Mouse (Mus musculus) lung, postnatal 0 days (tissue): ENCODE measurements around the gene Gigyf2. TPM values are rescaled to one million over a fixed set of nuclear protein-coding genes. Genes with fewer than 3 reads are reported as not detected.

Experiments
- ATAC-seq: fragments of 200-750 bp; cut with Nextera tagmentation; 2 replicates; pipeline ENCODE4 v1.8.0; 2017; ENCODE audit warnings: moderate library complexity
- DNase-seq: peaks from one replicate; pipeline ENCODE4 v3.0.0-alpha.2; 2016; ENCODE audit warnings: low spot score
- H3K27ac ChIP-seq: fragments of 300-500 bp; sonication (generic); 2 replicates; pipeline ENCODE4 v1.5.1; 2014; ENCODE audit warnings: antibody characterized with exemption, mild to moderate bottlenecking, low read length, mixed read lengths
- H3K27me3 ChIP-seq: fragments of 300-500 bp; sonication (generic); replicated peaks from 2 replicates; pipeline ENCODE4 v1.6.1; 2014; ENCODE audit warnings: low read length, mixed read lengths; ENCODE audit not compliant: insufficient read depth
- H3K36me3 ChIP-seq: fragments of 300-500 bp; sonication (generic); 2 replicates; pipeline ENCODE4 v1.6.1; 2014; ENCODE audit warnings: low read length, mixed read lengths; ENCODE audit not compliant: insufficient read depth
- H3K4me1 ChIP-seq: fragments of 300-500 bp; sonication (generic); 2 replicates; pipeline ENCODE4 v1.6.1; 2014; ENCODE audit warnings: antibody characterized with exemption, low read depth, low read length, mixed read lengths; ENCODE audit not compliant: insufficient read depth
- H3K4me2 ChIP-seq: fragments of 300-500 bp; sonication (generic); replicated peaks from 2 replicates; pipeline ENCODE4 v1.6.1; 2014; ENCODE audit warnings: low read depth, mild to moderate bottlenecking, low read length, moderate library complexity, mixed read lengths
- H3K4me3 ChIP-seq: fragments of 300-500 bp; sonication (generic); 2 replicates; pipeline ENCODE4 v1.5.1; 2014; ENCODE audit warnings: low read depth, low read length
- H3K9ac ChIP-seq: fragments of 300-500 bp; sonication (generic); replicated peaks from 2 replicates; pipeline ENCODE4 v1.6.1; 2014; ENCODE audit warnings: low read depth, mild to moderate bottlenecking
- H3K9me3 ChIP-seq: fragments of 300-500 bp; sonication (generic); 2 replicates; pipeline ENCODE4 v1.6.1; 2016; ENCODE audit warnings: low read length, mixed read lengths
- CTCF ChIP-seq: IDR thresholded peaks from 2 replicates; pipeline ENCODE4 v1.5.1; 2016; ENCODE audit warnings: antibody characterized with exemption, mild to moderate bottlenecking
- EP300 ChIP-seq: IDR thresholded peaks from 2 replicates; pipeline ENCODE4 v1.6.1; 2016; ENCODE audit warnings: antibody characterized with exemption, mild to moderate bottlenecking, control low read depth
- WGBS: fragments of 180-500 bp; shearing (Covaris S2); extraction: QIAGEN DNeasy Blood & Tissue Kit; methylation state at CpG from one replicate; pipeline ENCODE4 v1.1.7; 2014; 5-methylcytosine and 5-hydroxymethylcytosine counted together
- polyA plus RNA-seq: library from polyadenylated mRNA; unstranded; fragments of >200 nt; fragmentation: Nextera tagmentation; extraction: Ambion mirVana; gene quantifications from 2 replicates; pipeline ENCODE4 v1.2.1, GENCODE M21; 2015

Gigyf2 gene
- 29.6 and 33.0 TPM in 2 replicates for polyA plus RNA-seq

DNA sequence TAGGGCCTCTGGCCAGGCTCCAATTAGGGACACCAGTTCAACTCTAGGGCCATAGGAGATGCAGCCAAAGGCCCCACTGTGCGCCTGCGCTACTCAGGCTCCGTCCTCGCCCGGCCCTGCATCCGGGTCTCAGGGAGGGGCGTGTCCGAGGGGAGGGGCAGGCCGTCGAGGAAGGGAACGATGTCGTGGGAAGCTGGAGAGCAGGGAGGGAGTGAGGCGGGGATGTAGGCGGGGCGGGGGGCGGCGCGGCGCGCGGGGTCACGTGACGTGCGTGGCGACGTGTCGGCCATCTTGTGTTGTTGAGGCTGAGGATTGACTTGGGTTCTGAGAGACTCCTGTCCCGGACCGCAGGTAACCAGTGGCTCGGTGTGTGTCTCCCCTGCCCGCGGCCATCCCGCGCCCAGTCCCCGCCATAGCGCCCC lies at the start of gene Gigyf2:
Gene Gigyf2 (plus strand): TSS at position 257 of the 422 bp plus-strand sequence.
- peak within 1 kb of the TSS; percentile 98 for H3K4me3 ChIP-seq
- WGBS, result 0% methylated on average over 21 of the region's 36 CpGs
- TF ChIP-seq CTCF (no peak), EP300 (no peak)
- H3K4me2 ChIP-seq, result peak within 1 kb of the TSS; percentile 90
- 0 out of 2 replicates have a peak, but pooled peaks cover 3% of the 10 kb centered on the region for H3K4me1 ChIP-seq
- DNase-seq (peak; percentile 97), ATAC-seq (peak; percentile 98)
- H3K36me3 ChIP-seq, result no peaks in the 10 kb centered on the region
- H3K9me3 ChIP-seq, result no peaks in the 10 kb centered on the region
- H3K27ac ChIP-seq, result peak within 1 kb of the TSS; percentile 91
- peak within 1 kb of the TSS; percentile 94 for H3K9ac ChIP-seq
- no peaks in the 10 kb centered on the region for H3K27me3 ChIP-seq

DNA sequence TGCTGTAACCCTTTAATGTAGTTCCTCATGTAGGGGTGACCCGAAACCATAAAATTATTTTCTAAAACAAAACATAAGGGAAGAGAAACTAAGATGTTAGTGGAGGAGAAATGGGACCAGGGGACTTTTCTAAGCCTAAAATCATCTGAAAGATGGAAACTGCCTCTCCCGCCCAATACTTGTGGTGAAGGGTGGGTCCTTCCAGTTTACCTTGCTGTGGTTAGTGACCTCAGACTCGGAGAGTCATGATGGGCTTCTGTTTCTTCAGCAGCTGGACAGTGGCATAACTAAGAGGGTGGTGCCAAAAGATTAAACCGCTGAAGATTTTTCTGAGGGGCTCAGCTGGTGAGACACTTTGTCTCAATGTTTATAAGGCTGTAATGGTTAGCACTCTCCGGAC lies 46.5 kb upstream of the Gigyf2 start:
- Histone ChIP-seq H3K4me1 (no peaks in the 10 kb centered on the region), H3K4me2 (no peak overlapping the region), H3K36me3 (no peaks in the 10 kb centered on the region), H3K27ac (no peak overlapping the region), H3K9ac (no peak overlapping the region), H3K4me3 (no peak overlapping the region), H3K9me3 (no peaks in the 10 kb centered on the region), H3K27me3 (no peaks in the 10 kb centered on the region; the same call in 1 of the 2 replicates)
- 69% methylated on average over 5 of the region's 5 CpGs for WGBS
- DNase-seq, result no peak
- ATAC-seq, result no peak
- TF ChIP-seq EP300 (no peak), CTCF (no peak)

DNA sequence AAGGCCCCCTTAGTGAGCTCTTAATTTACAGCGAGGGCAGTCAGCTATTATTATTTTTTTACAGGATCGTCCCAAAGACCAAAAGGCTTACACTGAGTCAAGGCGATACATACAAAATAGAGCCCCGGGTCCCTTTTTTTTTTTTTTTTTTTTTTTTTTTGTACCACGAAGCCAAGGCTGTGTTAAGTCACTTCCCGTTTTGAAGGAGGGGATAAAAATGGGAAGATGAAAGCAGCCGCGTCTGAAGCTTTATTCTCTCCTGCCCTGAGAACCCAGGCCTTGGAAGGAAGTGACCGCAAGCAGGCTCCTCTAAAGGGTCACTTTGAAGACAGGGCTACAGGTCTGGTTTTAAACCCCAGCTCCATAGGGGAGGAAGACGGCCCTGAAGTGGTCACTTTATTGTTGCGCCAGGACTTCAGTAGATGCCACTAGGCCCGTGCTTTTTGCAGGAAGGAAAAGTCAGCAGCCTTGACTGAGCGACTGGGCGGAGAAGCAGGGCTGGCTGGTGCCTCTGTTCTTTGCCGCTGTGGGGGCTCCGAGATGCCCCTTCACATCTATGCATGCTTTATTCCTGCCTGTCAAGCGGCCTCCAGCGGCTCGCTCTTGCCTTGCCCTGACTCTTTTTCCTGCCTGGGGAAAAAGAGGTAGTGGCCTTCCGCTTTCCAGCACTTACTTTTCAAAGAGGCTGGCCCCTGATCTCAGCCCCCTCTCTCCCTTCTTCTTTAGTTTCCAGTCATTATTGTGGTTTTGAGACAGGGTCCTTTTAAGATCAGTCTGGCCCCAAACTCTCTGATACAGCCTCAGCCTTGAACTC lies 45.0 kb upstream of the Gigyf2 start:
- Histone ChIP-seq H3K27ac (no peak overlapping the region), H3K9ac (no peak overlapping the region), H3K4me1 (no peaks in the 10 kb centered on the region), H3K36me3 (no peaks in the 10 kb centered on the region), H3K9me3 (no peaks in the 10 kb centered on the region), H3K4me2 (peak overlapping the region; percentile 34), H3K4me3 (no peak overlapping the region), H3K27me3 (no peaks in the 10 kb centered on the region)
- no peak for ATAC-seq
- 25% methylated on average over 20 of the region's 20 CpGs for WGBS
- no peak for TF ChIP-seq EP300
- TF ChIP-seq CTCF, result no peak
- no peak for DNase-seq

DNA sequence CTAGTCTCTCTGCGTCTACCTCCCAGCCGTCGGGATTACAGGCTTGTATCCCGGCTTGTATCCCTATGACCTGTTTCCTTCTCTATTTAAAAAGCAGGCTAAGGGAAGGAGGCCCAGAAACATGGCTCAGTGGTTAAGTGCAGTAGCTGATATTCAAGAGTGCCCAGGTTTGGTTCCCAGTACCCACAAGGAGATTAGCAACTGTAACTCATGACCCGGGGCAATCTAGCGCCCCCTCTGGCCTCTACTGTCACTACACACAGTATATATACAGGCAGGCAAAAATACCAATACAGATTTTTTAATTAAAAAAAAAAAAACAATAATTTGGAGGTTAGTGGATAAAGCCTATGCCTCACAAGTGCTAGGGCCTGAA lies 44.4 kb upstream of the Gigyf2 start:
- Histone ChIP-seq H3K9ac (no peak overlapping the region), H3K27me3 (no peaks in the 10 kb centered on the region)
- 78% methylated on average over 6 of the region's 6 CpGs for WGBS

DNA sequence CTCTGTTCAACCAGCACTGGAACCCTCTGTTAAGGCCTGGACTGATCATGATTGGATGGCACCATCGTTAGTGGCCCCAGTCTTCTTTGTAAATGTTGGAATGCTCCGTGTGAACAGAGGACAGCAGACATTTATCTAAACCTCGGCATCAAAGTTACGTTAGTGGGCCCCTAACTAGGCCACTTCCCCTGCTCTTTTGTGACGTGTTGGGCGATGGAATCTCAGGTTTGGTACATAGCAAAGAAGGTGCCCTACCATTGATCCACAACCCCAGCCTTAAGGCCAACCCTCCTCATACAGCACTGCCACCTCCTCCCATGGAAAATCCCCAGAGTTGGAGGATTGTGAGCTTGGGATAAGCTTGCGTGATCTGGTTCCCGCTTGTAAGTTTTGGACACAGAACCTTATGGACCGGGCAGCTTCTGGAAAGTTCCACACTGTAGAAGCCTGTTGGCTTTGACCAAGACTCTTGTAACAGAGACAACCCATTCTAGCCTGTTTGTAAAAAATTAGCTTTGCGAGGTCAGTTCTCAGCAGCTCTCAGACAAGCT lies 43.3 kb upstream of the Gigyf2 start:
- no peak for ATAC-seq
- Histone ChIP-seq H3K36me3 (no peaks in the 10 kb centered on the region), H3K4me3 (no peak overlapping the region), H3K9me3 (no peaks in the 10 kb centered on the region), H3K27me3 (no peaks in the 10 kb centered on the region), H3K4me2 (no peak overlapping the region), H3K9ac (no peak overlapping the region), H3K4me1 (no peaks in the 10 kb centered on the region), H3K27ac (no peak overlapping the region)
- no peak for DNase-seq
- no peak for TF ChIP-seq EP300
- no peak for TF ChIP-seq CTCF
- WGBS, result 74% methylated on average over 10 of the region's 10 CpGs

More for the DNA sequence above, 44.4 kb upstream of the Gigyf2 start:
- H3K4me3 ChIP-seq, result no peak overlapping the region
- H3K36me3 ChIP-seq, result no peaks in the 10 kb centered on the region
- DNase-seq (no peak), ATAC-seq (no peak)
- no peaks in the 10 kb centered on the region for H3K4me1 ChIP-seq
- no peaks in the 10 kb centered on the region for H3K9me3 ChIP-seq
- no peak overlapping the region for H3K27ac ChIP-seq
- H3K4me2 ChIP-seq, result no peak overlapping the region
- TF ChIP-seq CTCF (no peak), EP300 (no peak)

DNA sequence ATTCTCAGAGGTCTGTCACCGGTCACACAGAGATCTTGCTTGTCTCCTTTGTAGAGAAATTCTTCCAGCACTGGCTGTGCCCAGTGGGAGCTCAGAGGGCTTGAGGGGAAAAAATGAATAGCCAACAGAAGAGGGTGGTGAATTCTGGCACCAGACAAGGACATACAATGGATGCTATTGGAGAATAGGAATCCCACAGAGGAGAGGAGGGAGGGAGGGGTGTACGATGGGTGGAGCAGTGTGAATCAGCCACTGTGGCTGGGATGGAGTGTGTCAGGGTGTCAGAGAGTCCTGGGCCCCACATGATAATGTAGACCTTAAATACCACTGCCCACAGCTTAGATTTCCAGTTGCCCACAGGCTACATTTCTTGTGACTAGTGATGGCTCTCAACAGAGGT lies 39.7 kb upstream of the Gigyf2 start:
- Histone ChIP-seq H3K27me3 (no peaks in the 10 kb centered on the region), H3K36me3 (no peaks in the 10 kb centered on the region), H3K4me2 (no peak overlapping the region), H3K4me1 (no peaks in the 10 kb centered on the region), H3K9me3 (no peaks in the 10 kb centered on the region), H3K9ac (no peak overlapping the region), H3K27ac (no peak overlapping the region), H3K4me3 (no peak overlapping the region)
- WGBS, result 91% methylated on average over 2 of the region's 2 CpGs
- no peak for ATAC-seq
- TF ChIP-seq EP300 (no peak), CTCF (no peak)
- DNase-seq, result no peak
